Mouse (Mus musculus) C2C12 (cell line): Measurements from ENCODE around the gene Slc35b2. TPM values are rescaled to one million over a fixed set of nuclear protein-coding genes. Genes with fewer than 3 reads are reported as not detected.

Experiments
- H3K27me3 ChIP-seq: one replicate; pipeline ENCODE4 v1.6.1; 2011; ENCODE audit not compliant: control insufficient read depth, insufficient read depth, insufficient read length
- H3K36me3 ChIP-seq: one replicate; pipeline ENCODE4 v1.6.1; 2011; ENCODE audit not compliant: control insufficient read depth, insufficient read depth
- H3K4me3 ChIP-seq: one replicate; pipeline ENCODE4 v1.5.1; 2011; ENCODE audit warnings: mild to moderate bottlenecking, control low read depth; ENCODE audit not compliant: poor library complexity, insufficient read depth, severe bottlenecking
- H3K79me2 ChIP-seq: one replicate; pipeline ENCODE4 v1.6.1; 2011; ENCODE audit not compliant: control insufficient read depth, insufficient read depth
- H3K79me3 ChIP-seq: one replicate; pipeline ENCODE4 v1.6.1; 2011; ENCODE audit warnings: low read depth, control low read depth
- H3ac ChIP-seq: one replicate; pipeline ENCODE3; 2011; ENCODE audit warnings: low read depth; ENCODE audit not compliant: control insufficient read depth, insufficient read length
- CEBPB ChIP-seq: IDR thresholded peaks from one replicate; pipeline ENCODE4 v1.6.1; 2011; ENCODE audit warnings: low read depth, mild to moderate bottlenecking, control low read depth, moderate library complexity
- CTCF ChIP-seq: IDR thresholded peaks from one replicate; pipeline ENCODE4 v1.5.1; 2011; ENCODE audit not compliant: control insufficient read depth, insufficient read depth, insufficient read length
- FOSL1 ChIP-seq: IDR thresholded peaks from one replicate; pipeline ENCODE4 v1.8.0; 2011; ENCODE audit warnings: mild to moderate bottlenecking, low read length; ENCODE audit not compliant: poor library complexity, insufficient read depth, severe bottlenecking
- MAX ChIP-seq: IDR thresholded peaks from one replicate; pipeline ENCODE4 v1.6.1; 2011; ENCODE audit warnings: mild to moderate bottlenecking, control low read depth
- MYOD1 ChIP-seq: IDR thresholded peaks from one replicate; pipeline ENCODE4 v1.6.1; 2011; ENCODE audit warnings: low read depth; ENCODE audit not compliant: control insufficient read depth, insufficient read length
- MYOG ChIP-seq: IDR thresholded peaks from one replicate; pipeline ENCODE4 v1.6.1; 2011; ENCODE audit not compliant: control insufficient read depth, insufficient read length; ENCODE audit errors: extremely low read depth
- USF1 ChIP-seq: IDR thresholded peaks from one replicate; pipeline ENCODE4 v1.6.1; 2011; ENCODE audit warnings: low read depth, mild to moderate bottlenecking, control low read depth, moderate library complexity
- polyA plus RNA-seq: library from polyadenylated mRNA; unstranded; fragments of >200 nt; fragmentation: generic; extraction: Trizol; gene quantifications from one replicate; pipeline ENCODE4 v1.2.1, GENCODE M21; 2012; ENCODE audit warnings: missing spikeins

Gene Slc35b2
- polyA plus RNA-seq, 1 experiment, result 131 TPM

- peaks cover 55% of the 10 kb centered on the region for H3K79me3 ChIP-seq
- TF ChIP-seq MYOD1, result no peak
- TF ChIP-seq FOSL1, result no peak
- no peak for TF ChIP-seq MAX
- no peak for TF ChIP-seq CTCF
- no peak for TF ChIP-seq USF1
- no peak for TF ChIP-seq MYOG
- no peak for TF ChIP-seq CEBPB
- H3K4me3 ChIP-seq, result no peak overlapping the region
- H3ac ChIP-seq, result peak overlapping the region; percentile 39
- peaks cover 75% of the 10 kb centered on the region for H3K79me2 ChIP-seq
- H3K27me3 ChIP-seq, result no peaks in the 10 kb centered on the region
- peaks cover 39% of the 10 kb centered on the region for H3K36me3 ChIP-seq
These were observed 29.1 kb downstream of the Slc35b2 start for GRCm38 (mm10) chr17:45592606-45593431.

GRCm38 (mm10) chr17:45593479-45593878 lies 29.8 kb downstream of the Slc35b2 start:
- Histone ChIP-seq H3K36me3 (peaks cover 32% of the 10 kb centered on the region), H3ac (peak overlapping the region; percentile 66), H3K27me3 (no peaks in the 10 kb centered on the region), H3K4me3 (peak overlapping the region; percentile 69), H3K79me2 (peaks cover 69% of the 10 kb centered on the region), H3K79me3 (peaks cover 55% of the 10 kb centered on the region)
- TF ChIP-seq MYOG, result no peak

GRCm38 (mm10) chr17:45594195-45594594 lies 30.5 kb downstream of the Slc35b2 start:
- peak overlapping the region; percentile 81 for H3ac ChIP-seq

GRCm38 (mm10) chr17:45594881-45595735 lies 31.4 kb downstream of the Slc35b2 start:
- Histone ChIP-seq H3K79me3 (peaks cover 49% of the 10 kb centered on the region), H3K27me3 (no peaks in the 10 kb centered on the region), H3K36me3 (peaks cover 16% of the 10 kb centered on the region), H3K79me2 (peaks cover 53% of the 10 kb centered on the region), H3ac (peak overlapping the region; percentile 81), H3K4me3 (peak overlapping the region; percentile 69)
- TF ChIP-seq MAX (peak; percentile 93), CTCF (no peak)

More at GRCm38 (mm10) chr17:45594195-45594594, 30.5 kb downstream of the Slc35b2 start:
- peak overlapping the region; percentile 69 for H3K4me3 ChIP-seq
- H3K79me3 ChIP-seq, result peaks cover 55% of the 10 kb centered on the region
- H3K27me3 ChIP-seq, result no peaks in the 10 kb centered on the region
- no peak for TF ChIP-seq CEBPB
- no peak for TF ChIP-seq USF1
- no peak for TF ChIP-seq MAX
- H3K36me3 ChIP-seq, result peaks cover 25% of the 10 kb centered on the region
- H3K79me2 ChIP-seq, result peaks cover 62% of the 10 kb centered on the region

- H3K79me2 ChIP-seq, result peaks cover 45% of the 10 kb centered on the region
- H3K27me3 ChIP-seq, result no peaks in the 10 kb centered on the region
- H3ac ChIP-seq, result peak overlapping the region; percentile 81
- peak overlapping the region; percentile 69 for H3K4me3 ChIP-seq
- peaks cover 43% of the 10 kb centered on the region for H3K79me3 ChIP-seq
- TF ChIP-seq MYOG (no peak), MYOD1 (no peak), USF1 (no peak), CTCF (no peak), MAX (no peak), CEBPB (no peak), FOSL1 (no peak)
- peaks cover 8% of the 10 kb centered on the region for H3K36me3 ChIP-seq
These were observed 32.2 kb downstream of the Slc35b2 start for GRCm38 (mm10) chr17:45595736-45596390.
